Mouse (Mus musculus) lung, adult 2 months (tissue): ENCODE results near the gene Pygl.

Source experiments
- CTCF ChIP-seq: fragments of 200-500 bp; IDR thresholded peaks from 2 replicates; pipeline ENCODE4 v1.5.1; 2011; ENCODE audit warnings: mild to moderate bottlenecking, low read length, control low read depth; ENCODE audit not compliant: insufficient read depth
- POLR2A ChIP-seq: fragments of 200-500 bp; IDR thresholded peaks from 2 replicates; pipeline ENCODE4 v1.6.1; 2011; ENCODE audit warnings: low read depth, mild to moderate bottlenecking, control low read depth, low read length, borderline replicate concordance; ENCODE audit errors: extremely low read depth

DNA sequence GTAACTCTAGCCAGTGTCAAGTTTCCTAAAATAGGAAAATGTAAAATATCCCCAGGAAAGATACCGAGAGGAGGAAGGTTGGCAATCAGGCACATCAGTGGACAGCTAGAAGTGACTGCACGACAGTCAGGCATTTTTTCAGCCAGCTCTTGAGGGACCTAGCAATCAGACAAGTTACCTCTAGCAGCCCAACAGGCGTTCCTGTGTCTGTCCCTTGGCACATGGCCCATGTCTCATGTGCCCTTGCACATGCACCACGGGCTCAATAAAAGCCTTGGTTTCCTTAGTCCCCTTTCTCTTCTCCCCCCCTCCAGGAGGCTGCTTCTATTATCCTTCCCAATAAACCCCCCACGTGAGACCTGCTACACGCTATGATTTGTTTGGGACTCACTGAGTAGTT is 75.1 kb downstream of the Pygl start:
- no peak for TF ChIP-seq POLR2A
- TF ChIP-seq CTCF = no peak
